Mouse (Mus musculus) neural tube, embryonic 11.5 days (tissue): Measurements from ENCODE around the gene Pgbd1. TPM values are rescaled to one million over a fixed set of nuclear protein-coding genes. Genes with fewer than 3 reads are reported as not detected.

Source experiments
- ATAC-seq: fragments of 200-750 bp; cut with Nextera tagmentation; 2 replicates; pipeline ENCODE4 v1.8.0; 2017; ENCODE audit warnings: moderate number of reproducible peaks, mild to moderate bottlenecking, moderate TSS enrichment, moderate library complexity; ENCODE audit not compliant: insufficient read depth, low FRiP score, low TSS enrichment
- DNase-seq: peaks from one replicate; pipeline ENCODE4 v3.0.0-alpha.2; 2015; ENCODE audit warnings: low spot score
- H3K27ac ChIP-seq: fragments of 300-500 bp; sonication (generic); 2 replicates; pipeline ENCODE4 v1.5.1; 2014; ENCODE audit warnings: low read depth, mild to moderate bottlenecking, low read length
- H3K27me3 ChIP-seq: fragments of 300-500 bp; sonication (generic); 2 replicates; pipeline ENCODE4 v1.6.1; 2014; ENCODE audit warnings: mild to moderate bottlenecking, low read length, mixed read lengths; ENCODE audit not compliant: control insufficient read depth, insufficient read depth
- H3K36me3 ChIP-seq: fragments of 300-500 bp; sonication (generic); 2 replicates; pipeline ENCODE4 v1.6.1; 2014; ENCODE audit warnings: mild to moderate bottlenecking, low read length, moderate library complexity, mixed read lengths; ENCODE audit not compliant: control insufficient read depth, insufficient read depth
- H3K4me1 ChIP-seq: fragments of 300-500 bp; sonication (generic); 2 replicates; pipeline ENCODE4 v1.6.1; 2014; ENCODE audit warnings: low read length, mixed read lengths; ENCODE audit not compliant: control insufficient read depth, insufficient read depth
- H3K4me2 ChIP-seq: fragments of 300-500 bp; sonication (generic); 2 replicates; pipeline ENCODE4 v1.6.1; 2014; ENCODE audit warnings: low read depth, mild to moderate bottlenecking, moderate library complexity
- H3K4me3 ChIP-seq: fragments of 300-500 bp; sonication (generic); 2 replicates; pipeline ENCODE4 v1.5.1; 2014; ENCODE audit warnings: low read depth, low read length
- H3K9ac ChIP-seq: fragments of 300-500 bp; sonication (generic); 2 replicates; pipeline ENCODE4 v1.6.1; 2014; ENCODE audit warnings: mild to moderate bottlenecking, low read length
- H3K9me3 ChIP-seq: fragments of 300-500 bp; sonication (generic); 2 replicates; pipeline ENCODE4 v1.6.1; 2016; ENCODE audit warnings: low read length; ENCODE audit not compliant: control insufficient read depth
- WGBS: fragments of 180-500 bp; shearing (Covaris S2); extraction: QIAGEN DNeasy Blood & Tissue Kit; methylation state at CpG from one replicate; pipeline ENCODE4 v1.1.7; 2014; 5-methylcytosine and 5-hydroxymethylcytosine counted together
- microRNA counts: library from miRNA; unstranded; fragments of <30 nt; microRNA quantifications from one replicate; lab custom pipeline; 2015
- microRNA-seq: library from miRNA; unstranded; fragments of <30 nt; microRNA quantifications from one replicate; pipeline ENCODE4, GENCODE M21; 2016
- polyA plus RNA-seq: library from polyadenylated mRNA; unstranded; fragments of >200 nt; fragmentation: Nextera tagmentation; extraction: Ambion mirVana; gene quantifications from 2 replicates; pipeline ENCODE4 v1.2.1, GENCODE M21; 2014

The Pgbd1 gene
- polyA plus RNA-seq, 1 experiment from 2014 or later, result 4.9 TPM

GRCm38 (mm10) chr13:21395211-21395610 lies 45.6 kb downstream of the Pgbd1 start:
- no peak overlapping the region for H3K9ac ChIP-seq
- DNase-seq (no peak), ATAC-seq (no peak)
- no peaks in the 10 kb centered on the region for H3K27me3 ChIP-seq
- H3K4me3 ChIP-seq, result no peak overlapping the region
- 100% methylated on average over 1 of the region's 1 CpGs for WGBS
- H3K9me3 ChIP-seq, result no peaks in the 10 kb centered on the region
- H3K27ac ChIP-seq, result no peak overlapping the region
- peaks cover 19% of the 10 kb centered on the region for H3K36me3 ChIP-seq
- no peaks in the 10 kb centered on the region for H3K4me1 ChIP-seq
- no peak overlapping the region for H3K4me2 ChIP-seq

- WGBS, result 85% methylated on average over 2 of the region's 2 CpGs
- Histone ChIP-seq H3K36me3 (no peaks in the 10 kb centered on the region), H3K27ac (no peak overlapping the region), H3K9me3 (no peaks in the 10 kb centered on the region), H3K27me3 (no peaks in the 10 kb centered on the region), H3K4me2 (no peak overlapping the region), H3K4me1 (no peaks in the 10 kb centered on the region), H3K4me3 (no peak overlapping the region), H3K9ac (no peak overlapping the region)
- ATAC-seq (no peak), DNase-seq (no peak)
These were observed 63.1 kb downstream of the Pgbd1 start for GRCm38 (mm10) chr13:21377773-21378172.

- Histone ChIP-seq H3K4me3 (no peak overlapping the region), H3K27me3 (no peaks in the 10 kb centered on the region), H3K9ac (no peak overlapping the region), H3K4me1 (no peaks in the 10 kb centered on the region), H3K36me3 (peaks cover 12% of the 10 kb centered on the region), H3K4me2 (no peak overlapping the region), H3K9me3 (no peaks in the 10 kb centered on the region), H3K27ac (no peak overlapping the region)
- no peak for ATAC-seq
- DNase-seq, result no peak
- WGBS, result 88% methylated on average over 2 of the region's 2 CpGs
These were observed 68.2 kb downstream of the Pgbd1 start for GRCm38 (mm10) chr13:21372700-21373099.

MicroRNAs within 50 kb of the gene (microRNA counts, 519-probe panel; counts per million panel counts)
- microRNA mmu-miR-1896 (lab: Ali Mortazavi, UCI), result 171 counts per million, percentile 57 among the panel's probes with 10 or more counts

Small RNAs within 50 kb of the gene (microRNA-seq; reads per million reads assigned to microRNA genes)
- gene Mir1896 (not detected), gene Mir6942 (not detected)

Other genes starting within 250 kb of the Pgbd1 start
- gene Gpx5, start 148.3 kb downstream of the Pgbd1 start, polyA plus RNA-seq, result not detected in 2 replicates
- gene Gpx6, start 128.9 kb downstream of the Pgbd1 start, polyA plus RNA-seq, result 0.30 TPM in 1 of 2 replicates, not detected in the other
- gene Olfr1367, start 94.1 kb downstream of the Pgbd1 start, polyA plus RNA-seq, result not detected in 2 replicates
- gene Zscan12, start 78.2 kb downstream of the Pgbd1 start, polyA plus RNA-seq, result 14.8 and 19.6 TPM in 2 replicates
- 79.8 and 84.7 TPM in 2 replicates for gene Zkscan3, start 38.3 kb downstream of the Pgbd1 start, polyA plus RNA-seq
- 14.9 and 17.5 TPM in 2 replicates for gene Zscan26, start 12.7 kb upstream of the Pgbd1 start, polyA plus RNA-seq
- gene Nkapl, start 27.5 kb upstream of the Pgbd1 start, polyA plus RNA-seq, result 2.5 and 3.2 TPM in 2 replicates
- gene Zkscan4, start 37.8 kb upstream of the Pgbd1 start, polyA plus RNA-seq, result 4.0 and 4.5 TPM in 2 replicates
- 3.5 TPM in 1 of 2 replicates, not detected in the other for gene Gm10065, start 38.4 kb upstream of the Pgbd1 start, polyA plus RNA-seq
- 0.15 and 0.61 TPM in 2 replicates for gene AK157302, start 54.2 kb upstream of the Pgbd1 start, polyA plus RNA-seq
- 3.5 and 6.3 TPM in 2 replicates for gene Gm11273, start 60.4 kb upstream of the Pgbd1 start, polyA plus RNA-seq
- 10.5 and 12.1 TPM in 2 replicates for gene Zkscan8, start 90.1 kb upstream of the Pgbd1 start, polyA plus RNA-seq
- gene Olfr1366, start 101.8 kb upstream of the Pgbd1 start, polyA plus RNA-seq, result 0.12 and 0.23 TPM in 2 replicates
- 0.05 TPM in 1 of 2 replicates, not detected in the other for gene Olfr1535, start 118.8 kb upstream of the Pgbd1 start, polyA plus RNA-seq
- gene Olfr1364, start 140.7 kb upstream of the Pgbd1 start, polyA plus RNA-seq, result not detected in 2 replicates
- not detected in 2 replicates for gene Olfr1362, start 173.0 kb upstream of the Pgbd1 start, polyA plus RNA-seq
- not detected in 2 replicates for gene Olfr11, start 201.5 kb upstream of the Pgbd1 start, polyA plus RNA-seq
- gene Olfr1361, start 222.3 kb upstream of the Pgbd1 start, polyA plus RNA-seq, result 0.08 TPM in 1 of 2 replicates, not detected in the other
- not detected in 2 replicates for gene Olfr1360, start 236.3 kb upstream of the Pgbd1 start, polyA plus RNA-seq